Mouse (Mus musculus): ENCODE measurements around the gene Zbtb8a. TPM values are rescaled to one million over a fixed set of nuclear protein-coding genes. Genes with fewer than 3 reads are reported as not detected.

Gene Zbtb8a
- polyA plus RNA-seq, 1 experiment, result 13.9 TPM

- WGBS, result 53% methylated on average over 1 of the region's 1 CpGs
- no peak for DNase-seq
- Histone ChIP-seq H3K4me3 (replicated peaks; ENCODE audit: extremely low read depth, low read depth, low read length) (no peak overlapping the region), H3K4me1 (ENCODE audit: control insufficient read depth, insufficient read depth, low read length) (peaks cover 5% of the 10 kb centered on the region)
- TF ChIP-seq CTCF (IDR thresholded peaks at IDR 0.05; ENCODE audit: insufficient read depth, low read length) (no peak), POLR2A (IDR thresholded peaks at IDR 0.05; ENCODE audit: borderline replicate concordance, extremely low read depth, low read depth, low read length) (no peak)
Measured at GRCm38 (mm10) chr4:129324756-129325155, 53.2 kb downstream of the Zbtb8a start.

GRCm38 (mm10) chr4:129323491-129323890 lies 54.4 kb downstream of the Zbtb8a start:
- no peak for DNase-seq
- TF ChIP-seq CTCF (IDR thresholded peaks at IDR 0.05; ENCODE audit: insufficient read depth, low read length), result no peak
- TF ChIP-seq POLR2A (IDR thresholded peaks at IDR 0.05; ENCODE audit: borderline replicate concordance, extremely low read depth, low read depth, low read length), result no peak
- 62% methylated on average over 1 of the region's 1 CpGs for WGBS
- peaks cover 5% of the 10 kb centered on the region for H3K4me1 ChIP-seq (ENCODE audit: control insufficient read depth, insufficient read depth, low read length)
- H3K4me3 ChIP-seq (replicated peaks; ENCODE audit: extremely low read depth, low read depth, low read length), result no peak overlapping the region

GRCm38 (mm10) chr4:129322042-129322441 lies 55.9 kb downstream of the Zbtb8a start:
- H3K4me1 ChIP-seq (ENCODE audit: control insufficient read depth, insufficient read depth, low read length), result peaks cover 5% of the 10 kb centered on the region
- TF ChIP-seq POLR2A (IDR thresholded peaks at IDR 0.05; ENCODE audit: borderline replicate concordance, extremely low read depth, low read depth, low read length), result no peak
- TF ChIP-seq CTCF (IDR thresholded peaks at IDR 0.05; ENCODE audit: insufficient read depth, low read length), result no peak
- no peak for DNase-seq
- H3K4me3 ChIP-seq (replicated peaks; ENCODE audit: extremely low read depth, low read depth, low read length), result no peak overlapping the region
- WGBS, result 87% methylated on average over 5 of the region's 5 CpGs

- WGBS, result 58% methylated on average over 1 of the region's 1 CpGs
- DNase-seq, result no peak
- Histone ChIP-seq H3K4me3 (replicated peaks; ENCODE audit: extremely low read depth, low read depth, low read length) (no peak overlapping the region), H3K4me1 (ENCODE audit: control insufficient read depth, insufficient read depth, low read length) (peaks cover 5% of the 10 kb centered on the region)
- TF ChIP-seq POLR2A (IDR thresholded peaks at IDR 0.05; ENCODE audit: borderline replicate concordance, extremely low read depth, low read depth, low read length) (no peak), CTCF (IDR thresholded peaks at IDR 0.05; ENCODE audit: insufficient read depth, low read length) (no peak)
Measured at GRCm38 (mm10) chr4:129320876-129321275, 57.0 kb downstream of the Zbtb8a start.

GRCm38 (mm10) chr4:129313886-129314285 lies 64.0 kb downstream of the Zbtb8a start:
- Histone ChIP-seq H3K4me1 (ENCODE audit: control insufficient read depth, insufficient read depth, low read length) (no peaks in the 10 kb centered on the region), H3K4me3 (replicated peaks; ENCODE audit: extremely low read depth, low read depth, low read length) (no peak overlapping the region)
- WGBS, result 61% methylated on average over 3 of the region's 3 CpGs
- TF ChIP-seq POLR2A (IDR thresholded peaks at IDR 0.05; ENCODE audit: borderline replicate concordance, extremely low read depth, low read depth, low read length) (no peak), CTCF (IDR thresholded peaks at IDR 0.05; ENCODE audit: insufficient read depth, low read length) (no peak)
- no peak for DNase-seq

GRCm38 (mm10) chr4:129307936-129308335 lies 70.0 kb downstream of the Zbtb8a start:
- Histone ChIP-seq H3K4me3 (replicated peaks; ENCODE audit: extremely low read depth, low read depth, low read length) (no peak overlapping the region), H3K4me1 (ENCODE audit: control insufficient read depth, insufficient read depth, low read length) (no peaks in the 10 kb centered on the region)
- DNase-seq, result no peak
- TF ChIP-seq CTCF (IDR thresholded peaks at IDR 0.05; ENCODE audit: insufficient read depth, low read length) (no peak), POLR2A (IDR thresholded peaks at IDR 0.05; ENCODE audit: borderline replicate concordance, extremely low read depth, low read depth, low read length) (no peak)
- WGBS, result 90% methylated on average over 1 of the region's 1 CpGs

GRCm38 (mm10) chr4:129304306-129304705 lies 73.6 kb downstream of the Zbtb8a start:
- Histone ChIP-seq H3K4me3 (replicated peaks; ENCODE audit: extremely low read depth, low read depth, low read length) (no peak overlapping the region), H3K4me1 (ENCODE audit: control insufficient read depth, insufficient read depth, low read length) (no peaks in the 10 kb centered on the region)
- TF ChIP-seq POLR2A (IDR thresholded peaks at IDR 0.05; ENCODE audit: borderline replicate concordance, extremely low read depth, low read depth, low read length) (no peak), CTCF (IDR thresholded peaks at IDR 0.05; ENCODE audit: insufficient read depth, low read length) (no peak)
- no peak for DNase-seq
- 46% methylated on average over 1 of the region's 1 CpGs for WGBS

GRCm38 (mm10) chr4:129303816-129304215 lies 74.1 kb downstream of the Zbtb8a start:
- 78% methylated on average over 9 of the region's 9 CpGs for WGBS
- DNase-seq, result no peak
- Histone ChIP-seq H3K4me3 (replicated peaks; ENCODE audit: extremely low read depth, low read depth, low read length) (no peak overlapping the region), H3K4me1 (ENCODE audit: control insufficient read depth, insufficient read depth, low read length) (no peaks in the 10 kb centered on the region)
- TF ChIP-seq CTCF (IDR thresholded peaks at IDR 0.05; ENCODE audit: insufficient read depth, low read length), result no peak
- no peak for TF ChIP-seq POLR2A (IDR thresholded peaks at IDR 0.05; ENCODE audit: borderline replicate concordance, extremely low read depth, low read depth, low read length)

Other genes starting within 250 kb of the Zbtb8a start
- gene Fndc5, start 241.1 kb downstream of the Zbtb8a start, polyA plus RNA-seq (2012; rRNA removed), result 4.5 and 5.5 TPM in 2 replicates
- gene S100pbp, start 188.4 kb downstream of the Zbtb8a start, polyA plus RNA-seq (2012; rRNA removed), result 8.5 and 10.5 TPM in 2 replicates
- 9.0 and 15.4 TPM in 2 replicates for gene Yars, start 188.4 kb downstream of the Zbtb8a start, polyA plus RNA-seq (2012; rRNA removed)
- gene C77080, start 116.7 kb downstream of the Zbtb8a start, polyA plus RNA-seq (2012; rRNA removed), result 47.1 and 50.1 TPM in 2 replicates
- 2.8 TPM in 2 replicates for gene Sync, start 90.5 kb downstream of the Zbtb8a start, polyA plus RNA-seq (2012; rRNA removed)
- gene Rbbp4, start 42.7 kb downstream of the Zbtb8a start, polyA plus RNA-seq (2012; rRNA removed), result 16.7 and 23.5 TPM in 2 replicates
- 5.8 and 11.3 TPM in 2 replicates for gene Zbtb8os, start 42.4 kb downstream of the Zbtb8a start, polyA plus RNA-seq (2012; rRNA removed)
- 0.12 and 0.14 TPM in 2 replicates for gene Zbtb8b, start 62.7 kb upstream of the Zbtb8a start, polyA plus RNA-seq (2012; rRNA removed)
- gene Bsdc1, start 83.5 kb upstream of the Zbtb8a start, polyA plus RNA-seq (2012; rRNA removed), result 18.9 and 28.4 TPM in 2 replicates
- 0.12 TPM in 1 of 2 replicates, not detected in the other for gene Tssk3, start 112.9 kb upstream of the Zbtb8a start, polyA plus RNA-seq (2012; rRNA removed)
- gene Fam229a, start 113.1 kb upstream of the Zbtb8a start, polyA plus RNA-seq (2012; rRNA removed), result 0.80 and 1.1 TPM in 2 replicates
- gene Marcksl1, start 135.5 kb upstream of the Zbtb8a start, polyA plus RNA-seq (2012; rRNA removed), result 16.6 and 18.6 TPM in 2 replicates
- gene Hdac1, start 164.6 kb upstream of the Zbtb8a start, polyA plus RNA-seq (2012; rRNA removed), result 35.3 and 64.8 TPM in 2 replicates
- gene Lck, start 195.5 kb upstream of the Zbtb8a start, polyA plus RNA-seq (2012; rRNA removed), result 7.9 and 11.8 TPM in 2 replicates
- 1.9 and 2.7 TPM in 2 replicates for gene Fam167b, start 200.4 kb upstream of the Zbtb8a start, polyA plus RNA-seq (2012; rRNA removed)
- gene Eif3i, start 222.5 kb upstream of the Zbtb8a start, polyA plus RNA-seq (2012; rRNA removed), result 148 and 197 TPM in 2 replicates
- gene Tmem234, start 222.6 kb upstream of the Zbtb8a start, polyA plus RNA-seq (2012; rRNA removed), result 136 and 158 TPM in 2 replicates
- gene Dcdc2b, start 236.1 kb upstream of the Zbtb8a start, polyA plus RNA-seq (2012; rRNA removed), result 16.0 and 17.8 TPM in 2 replicates
- gene Iqcc, start 241.0 kb upstream of the Zbtb8a start, polyA plus RNA-seq (2012; rRNA removed), result 31.1 and 36.5 TPM in 2 replicates
- 20.6 and 34.1 TPM in 2 replicates for gene Ccdc28b, start 245.8 kb upstream of the Zbtb8a start, polyA plus RNA-seq (2012; rRNA removed)

Data from lung, adult 2 months (tissue).